Mouse (Mus musculus) limb, embryonic 14.5 days (tissue): Measurements from ENCODE around the gene Dip2c. TPM values are rescaled to one million over a fixed set of nuclear protein-coding genes. Genes with fewer than 3 reads are reported as not detected.

Source experiments
- ATAC-seq: fragments of 200-750 bp; cut with Nextera tagmentation; 2 replicates; pipeline ENCODE4 v1.8.0; 2017; ENCODE audit warnings: low read depth, moderate number of reproducible peaks, moderate TSS enrichment; ENCODE audit not compliant: low FRiP score
- DNase-seq: peaks from one replicate; pipeline ENCODE4 v3.0.0-alpha.2; 2015; ENCODE audit warnings: low spot score
- H3K27ac ChIP-seq: fragments of 300-500 bp; sonication (generic); replicated peaks from 2 replicates; pipeline ENCODE4 v1.5.1; 2014; ENCODE audit warnings: low read depth, mild to moderate bottlenecking, low read length, moderate library complexity, mixed read lengths
- H3K27me3 ChIP-seq: fragments of 300-500 bp; sonication (generic); 2 replicates; pipeline ENCODE4 v1.6.1; 2014; ENCODE audit warnings: low read length, mixed read lengths; ENCODE audit not compliant: control insufficient read depth, insufficient read depth
- H3K36me3 ChIP-seq: fragments of 300-500 bp; sonication (generic); 2 replicates; pipeline ENCODE4 v1.6.1; 2014; ENCODE audit warnings: mild to moderate bottlenecking, low read length, moderate library complexity, mixed read lengths; ENCODE audit not compliant: control insufficient read depth, insufficient read depth
- H3K4me1 ChIP-seq: fragments of 300-500 bp; sonication (generic); 2 replicates; pipeline ENCODE4 v1.6.1; 2014; ENCODE audit warnings: antibody characterized with exemption, low read length, mixed read lengths; ENCODE audit not compliant: control insufficient read depth, insufficient read depth
- H3K4me2 ChIP-seq: fragments of 300-500 bp; sonication (generic); replicated peaks from 2 replicates; pipeline ENCODE4 v1.6.1; 2014; ENCODE audit warnings: low read depth, mild to moderate bottlenecking, low read length, moderate library complexity; ENCODE audit not compliant: severe bottlenecking
- H3K4me3 ChIP-seq: fragments of 300-500 bp; sonication (generic); replicated peaks from 2 replicates; pipeline ENCODE4 v1.5.1; 2014; ENCODE audit warnings: low read length
- H3K9ac ChIP-seq: fragments of 300-500 bp; sonication (generic); 2 replicates; pipeline ENCODE4 v1.6.1; 2014; ENCODE audit warnings: mild to moderate bottlenecking, low read depth, low read length, moderate library complexity; ENCODE audit not compliant: severe bottlenecking
- H3K9me3 ChIP-seq: fragments of 300-500 bp; sonication (generic); 2 replicates; pipeline ENCODE4 v1.6.1; 2016; ENCODE audit warnings: low read length; ENCODE audit not compliant: control insufficient read depth
- POLR2A ChIP-seq: fragments of 200-500 bp; IDR thresholded peaks from 2 replicates; pipeline ENCODE4 v1.8.0; 2012; ENCODE audit warnings: inconsistent platforms, mild to moderate bottlenecking, moderate library complexity, borderline replicate concordance; ENCODE audit not compliant: insufficient read depth, insufficient read length; ENCODE audit errors: extremely low read depth
- WGBS: fragments of 180-500 bp; shearing (Covaris S2); extraction: QIAGEN DNeasy Blood & Tissue Kit; methylation state at CpG from one replicate; pipeline ENCODE4 v1.1.7; 2014; 5-methylcytosine and 5-hydroxymethylcytosine counted together
- polyA plus RNA-seq, 2 experiments: library from polyadenylated mRNA; depleted of rRNA in 1 of 2; stranded (reverse) in 1 of 2; unstranded in 1 of 2; fragments of >200 nt; fragmentation: Nextera tagmentation in 1 of 2; extraction: Ambion mirVana in 1 of 2; gene quantifications; 2 replicates each; pipeline versions ENCODE4 v1.2.1 to v1.2.3; 2012 to 2014

Dip2c gene
- polyA plus RNA-seq, 2 experiments: 11.1 to 11.5 TPM

- no peak for ATAC-seq
- 71% methylated on average over 6 of the region's 6 CpGs for WGBS
Measured at GRCm38 (mm10) chr13:9599334-9600096, 323.2 kb downstream of the Dip2c start.

DNA sequence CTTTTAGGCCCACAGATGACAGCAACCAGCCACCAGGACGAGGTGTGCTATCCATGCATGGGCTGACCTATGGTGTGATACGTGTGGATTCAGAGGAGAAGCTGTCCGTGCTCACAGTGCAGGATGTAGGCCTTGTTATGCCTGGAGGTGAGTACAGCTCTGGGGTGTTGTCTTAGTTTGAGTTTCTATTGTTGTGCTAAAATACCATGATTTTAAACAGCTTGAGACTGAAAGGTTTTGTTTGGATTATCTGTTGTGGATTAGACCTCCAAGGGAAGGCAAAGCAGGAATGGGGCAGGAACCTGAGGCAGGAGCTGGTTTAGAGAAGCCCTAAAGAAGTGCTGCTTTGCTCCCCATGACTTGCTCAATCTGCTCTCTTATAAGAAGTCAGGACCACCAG, 325.0 kb downstream of the Dip2c start:
- Histone ChIP-seq H3K9me3 (no peaks in the 10 kb centered on the region), H3K4me1 (no peaks in the 10 kb centered on the region), H3K9ac (no peak overlapping the region), H3K4me2 (no peak overlapping the region), H3K27me3 (no peaks in the 10 kb centered on the region), H3K4me3 (no peak overlapping the region), H3K36me3 (peaks cover 11% of the 10 kb centered on the region), H3K27ac (no peak overlapping the region)
- DNase-seq (no peak), ATAC-seq (no peak)
- 83% methylated on average over 3 of the region's 3 CpGs for WGBS
- TF ChIP-seq POLR2A: no peak

More at GRCm38 (mm10) chr13:9599334-9600096, 323.2 kb downstream of the Dip2c start:
- no peak for TF ChIP-seq POLR2A
- Histone ChIP-seq H3K4me3 (no peak overlapping the region), H3K9me3 (no peaks in the 10 kb centered on the region), H3K4me1 (no peaks in the 10 kb centered on the region), H3K27ac (no peak overlapping the region), H3K27me3 (no peaks in the 10 kb centered on the region), H3K4me2 (no peak overlapping the region), H3K36me3 (peaks cover 7% of the 10 kb centered on the region; the same call in 1 of the 2 replicates), H3K9ac (no peak overlapping the region)
- DNase-seq: no peak

GRCm38 (mm10) chr13:9611229-9611628, 334.9 kb downstream of the Dip2c start:
- H3K4me1 ChIP-seq: no peaks in the 10 kb centered on the region
- no peak overlapping the region for H3K4me3 ChIP-seq
- H3K27me3 ChIP-seq: no peaks in the 10 kb centered on the region
- no peak overlapping the region for H3K9ac ChIP-seq
- H3K9me3 ChIP-seq: no peaks in the 10 kb centered on the region
- TF ChIP-seq POLR2A: no peak
- peaks cover 22% of the 10 kb centered on the region for H3K36me3 ChIP-seq
- no peak for ATAC-seq
- H3K4me2 ChIP-seq: no peak overlapping the region
- no peak overlapping the region for H3K27ac ChIP-seq
- 82% methylated on average over 1 of the region's 1 CpGs for WGBS
- no peak for DNase-seq

- Histone ChIP-seq H3K9me3 (no peaks in the 10 kb centered on the region), H3K27ac (no peak overlapping the region), H3K9ac (no peak overlapping the region), H3K4me3 (no peak overlapping the region), H3K36me3 (peaks cover 17% of the 10 kb centered on the region), H3K27me3 (no peaks in the 10 kb centered on the region), H3K4me1 (no peaks in the 10 kb centered on the region), H3K4me2 (no peak overlapping the region)
- no peak for ATAC-seq
- no peak for DNase-seq
- WGBS: 87% methylated on average over 2 of the region's 2 CpGs
- no peak for TF ChIP-seq POLR2A
Measured at GRCm38 (mm10) chr13:9632684-9633083, 356.4 kb downstream of the Dip2c start.

DNA sequence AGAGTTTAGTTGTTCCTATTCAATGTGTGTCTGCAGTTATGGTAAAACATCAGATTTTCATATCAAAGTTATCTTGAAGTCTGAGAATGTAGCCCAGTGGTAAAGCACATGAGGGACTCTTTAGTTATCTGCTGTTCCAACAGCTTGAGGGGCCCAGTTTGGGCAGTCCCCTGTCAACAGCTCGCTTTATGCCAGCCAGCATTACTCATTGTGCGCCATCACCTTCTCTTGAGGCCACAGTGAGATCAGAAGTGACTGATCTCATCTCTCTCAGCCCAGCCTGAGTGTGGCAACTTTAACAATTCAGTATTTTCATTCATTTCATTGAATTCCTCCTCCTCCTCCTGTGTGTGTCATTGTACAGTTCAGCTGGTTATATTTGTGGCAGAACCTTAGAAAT, 359.6 kb downstream of the Dip2c start:
- Histone ChIP-seq H3K36me3 (peaks cover 9% of the 10 kb centered on the region; the same call in 1 of the 2 replicates), H3K9ac (no peak overlapping the region), H3K9me3 (no peaks in the 10 kb centered on the region), H3K4me1 (no peaks in the 10 kb centered on the region), H3K27ac (no peak overlapping the region), H3K4me3 (no peak overlapping the region), H3K4me2 (no peak overlapping the region), H3K27me3 (no peaks in the 10 kb centered on the region)
- DNase-seq (no peak), ATAC-seq (no peak)
- no peak for TF ChIP-seq POLR2A
- 81% methylated on average over 2 of the region's 2 CpGs for WGBS
